Mouse (Mus musculus) cortical plate, adult 2 months (tissue): ENCODE measurements around the gene Cdon.

ENCODE experiments used
- CTCF ChIP-seq: fragments of 200-500 bp; IDR thresholded peaks from 2 replicates; pipeline ENCODE4 v1.5.1; 2011; ENCODE audit warnings: mild to moderate bottlenecking, control low read depth, low read length; ENCODE audit not compliant: insufficient read depth; ENCODE audit errors: extremely low read depth
- POLR2A ChIP-seq: fragments of 200-500 bp; IDR thresholded peaks from 2 replicates; pipeline ENCODE4 v1.6.1; 2011; ENCODE audit warnings: mild to moderate bottlenecking, low read length, control low read depth; ENCODE audit not compliant: insufficient read depth; ENCODE audit errors: extremely low read depth

GRCm38 (mm10) chr9:35493033-35493732 lies 72.3 kb downstream of the Cdon start:
- TF ChIP-seq CTCF (no peak), POLR2A (no peak)
